Mouse (Mus musculus) heart, adult 11 months (tissue): ENCODE results near the gene Tcl1b1.
"Not testable (repeated sequence)": the region's sequence is repeated elsewhere in the genome, so short reads cannot be mapped to it uniquely, and the experiment has no call there.

Experiments
- DNase-seq: peaks from one replicate; pipeline ENCODE4 v3.0.0; 2022

Tcl1b1 gene

DNA sequence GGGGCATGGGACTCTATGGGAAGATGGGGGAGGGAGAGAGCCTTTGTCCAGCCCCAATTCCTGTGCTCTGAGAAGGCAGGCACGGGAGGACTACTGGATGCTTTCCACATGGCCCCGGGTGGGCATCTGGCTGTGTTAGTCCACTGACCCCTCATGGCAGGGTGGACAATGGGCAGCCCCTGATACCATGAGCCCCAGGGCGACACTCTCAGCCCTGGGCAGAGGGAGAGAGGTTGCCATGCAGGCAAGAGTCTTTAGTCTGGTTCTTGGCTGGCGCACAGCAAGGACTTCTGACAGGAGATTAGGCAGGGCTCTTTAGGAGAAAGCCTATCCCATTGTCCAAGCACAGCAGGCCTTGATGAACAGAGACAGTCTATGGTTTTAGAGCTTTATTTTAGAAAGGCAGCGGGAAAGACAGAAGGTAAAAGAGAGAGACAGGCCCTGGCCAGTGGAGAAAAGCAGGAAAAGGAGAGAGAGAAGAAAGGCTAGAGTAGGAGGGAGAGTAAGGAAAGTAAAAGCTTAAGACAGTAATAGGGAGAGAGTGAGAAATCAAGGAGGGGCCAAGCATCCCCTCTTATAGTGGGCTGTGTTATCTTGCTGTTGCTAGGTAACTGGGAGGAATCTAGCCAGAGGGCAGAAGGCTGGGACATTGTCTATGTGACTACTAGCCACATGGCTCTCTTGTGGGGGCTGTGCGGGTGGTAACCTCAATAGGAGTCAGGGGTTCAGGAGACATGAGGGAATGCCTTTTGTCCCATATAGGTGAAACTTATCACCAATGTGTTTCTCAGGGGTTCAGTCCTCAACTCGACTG lies 40.4 kb downstream of the Tcl1b1 start:
- not testable (repeated sequence) for DNase-seq

- not testable (repeated sequence) for DNase-seq
These were observed 42.2 kb downstream of the Tcl1b1 start, which contains the start of gene Tcl1b4 for GRCm38 (mm10) chr12:105201657-105202056. Gene Tcl1b4 (plus strand): TSS chr12:105201957.

DNA sequence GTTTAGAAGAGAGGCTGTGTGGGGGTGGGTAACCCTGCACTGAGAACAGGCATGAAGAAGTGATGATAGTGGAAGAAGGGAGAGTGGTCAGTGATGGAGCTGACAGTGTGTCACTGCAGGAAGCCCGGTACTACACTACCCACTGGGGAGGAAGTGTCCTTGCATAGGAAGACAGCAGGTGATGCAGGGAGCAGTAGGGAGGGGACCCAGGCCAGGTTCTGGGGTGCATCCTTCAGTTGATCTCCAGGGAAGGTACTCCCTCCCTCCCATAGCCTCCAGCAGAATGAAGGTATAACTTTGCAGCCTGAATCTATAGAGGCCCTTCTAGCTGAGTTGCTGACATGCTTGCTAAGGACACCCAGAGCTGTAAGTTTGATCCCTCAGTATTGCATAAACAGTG lies 47.6 kb downstream of the Tcl1b1 start:
- peak; percentile 61 for DNase-seq

DNA sequence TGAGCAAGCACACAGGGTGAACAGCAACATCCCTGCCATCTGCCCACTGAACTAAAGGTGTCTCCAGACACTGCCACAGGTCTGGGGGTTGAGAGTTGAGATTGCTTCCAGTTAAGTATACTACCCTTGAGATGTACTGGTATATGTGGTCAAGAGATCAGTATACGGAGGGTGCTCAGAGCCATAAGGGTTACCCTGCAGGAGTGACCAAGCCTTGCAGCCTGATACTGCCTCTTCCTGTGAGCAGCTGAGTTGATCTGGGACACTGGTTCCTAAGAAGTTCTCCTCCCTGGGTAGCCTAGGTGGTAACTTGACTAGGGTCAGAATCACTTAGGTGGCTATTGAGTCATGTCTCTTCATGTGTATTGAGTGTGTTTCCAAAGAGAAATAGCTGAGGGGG lies 49.0 kb downstream of the Tcl1b1 start:
- DNase-seq: peak; percentile 74

- peak; percentile 75 for DNase-seq
These were observed 49.7 kb downstream of the Tcl1b1 start for GRCm38 (mm10) chr12:105209231-105209630.
